Mouse (Mus musculus): ENCODE results near the gene Dnajc6.

Dnajc6 gene

GRCm38 (mm10) chr4:101564746-101565417, 68.4 kb downstream of the Dnajc6 start:
- no peak for DNase-seq (ENCODE audit: inconsistent age in 2 of 2, low spot score in 1 of 2)

DNA sequence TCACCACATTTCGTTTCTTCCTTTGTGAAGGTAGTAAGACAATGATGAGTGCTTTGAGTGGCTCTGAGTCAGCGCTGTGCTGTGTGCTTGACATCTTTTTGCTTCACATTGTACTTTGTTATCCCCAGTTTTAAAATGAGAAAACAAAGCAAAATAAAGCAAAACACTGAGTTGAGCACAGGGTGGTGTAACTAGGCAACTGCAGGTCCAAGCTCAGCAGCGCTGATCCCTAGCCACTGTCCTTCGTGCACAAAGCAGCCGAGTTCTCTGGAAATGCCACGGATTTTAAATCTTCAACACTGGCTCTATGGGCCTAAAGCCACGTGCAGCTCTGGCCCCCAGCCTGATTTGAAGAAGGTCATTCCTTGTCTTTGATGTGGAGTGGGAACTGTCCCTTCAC, 72.6 kb downstream of the Dnajc6 start:
- peak; percentile 11 to 26 for DNase-seq (ENCODE audit: inconsistent age in 2 of 2, low spot score in 1 of 2)

DNA sequence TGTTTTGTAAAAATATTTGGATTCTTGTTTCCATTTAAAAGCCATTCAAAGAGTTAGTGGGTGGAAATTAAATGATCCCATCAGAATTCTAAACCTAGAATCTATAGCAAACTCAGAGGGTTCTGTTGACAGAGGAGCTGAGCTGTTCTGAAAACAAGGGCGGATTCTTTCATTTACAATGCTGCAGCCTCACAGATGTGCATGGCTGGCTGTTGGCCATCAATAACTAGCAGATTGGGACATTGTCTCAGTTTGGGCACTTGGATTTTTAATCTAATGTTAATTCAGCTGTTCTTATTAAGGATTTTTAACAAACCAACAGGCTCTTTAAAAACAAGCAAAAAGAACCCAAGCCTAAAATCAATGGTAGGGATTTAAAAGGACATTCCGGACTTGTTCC, 75.7 kb downstream of the Dnajc6 start:
- DNase-seq (ENCODE audit: inconsistent age in 2 of 2, low spot score in 1 of 2), result no peak

DNA sequence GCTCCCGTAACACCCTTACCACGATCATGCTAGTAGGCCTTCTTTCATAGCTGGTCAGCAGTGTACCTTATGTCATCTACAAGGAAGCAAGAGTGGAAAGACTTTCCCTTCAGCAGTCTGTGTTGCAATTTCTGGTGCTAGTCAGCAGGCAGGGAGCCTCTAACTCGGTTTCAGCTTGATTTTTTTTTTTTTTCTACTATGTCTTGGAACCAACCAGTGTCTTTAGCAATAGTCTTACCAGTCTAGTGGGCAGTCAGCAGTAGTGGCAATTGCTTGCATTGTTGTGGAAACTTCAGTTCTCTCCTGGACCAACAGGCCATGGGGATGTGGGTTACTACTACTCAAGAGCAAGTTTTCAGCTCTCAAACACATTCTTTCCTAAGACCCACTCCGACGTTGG, 78.9 kb downstream of the Dnajc6 start:
- DNase-seq (ENCODE audit: inconsistent age in 2 of 2, low spot score in 1 of 2), result no peak

GRCm38 (mm10) chr4:101578720-101579119, 82.3 kb downstream of the Dnajc6 start:
- DNase-seq (ENCODE audit: inconsistent age in 2 of 2, low spot score in 1 of 2), result no peak

DNA sequence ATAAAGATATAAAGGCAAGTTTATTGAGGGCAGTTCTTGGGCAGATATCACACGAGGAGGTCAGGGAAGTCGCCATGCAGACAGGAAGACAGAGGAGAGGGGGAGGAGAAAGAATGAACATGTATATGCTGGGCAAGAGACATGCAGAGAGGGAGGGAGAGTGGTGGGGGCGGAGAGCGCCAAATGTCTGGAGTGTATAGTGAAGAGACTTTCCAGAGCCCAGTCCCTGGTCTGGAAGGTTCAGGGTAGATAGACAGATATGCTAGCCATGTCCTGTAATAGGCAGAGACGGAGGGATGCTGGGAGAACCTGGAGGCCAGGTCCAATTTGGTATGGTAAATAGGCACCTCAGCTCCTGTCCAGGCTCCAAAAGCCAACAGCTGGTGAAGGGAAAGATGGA, 83.1 kb downstream of the Dnajc6 start:
- DNase-seq (ENCODE audit: inconsistent age in 2 of 2, low spot score in 1 of 2), result no peak

DNA sequence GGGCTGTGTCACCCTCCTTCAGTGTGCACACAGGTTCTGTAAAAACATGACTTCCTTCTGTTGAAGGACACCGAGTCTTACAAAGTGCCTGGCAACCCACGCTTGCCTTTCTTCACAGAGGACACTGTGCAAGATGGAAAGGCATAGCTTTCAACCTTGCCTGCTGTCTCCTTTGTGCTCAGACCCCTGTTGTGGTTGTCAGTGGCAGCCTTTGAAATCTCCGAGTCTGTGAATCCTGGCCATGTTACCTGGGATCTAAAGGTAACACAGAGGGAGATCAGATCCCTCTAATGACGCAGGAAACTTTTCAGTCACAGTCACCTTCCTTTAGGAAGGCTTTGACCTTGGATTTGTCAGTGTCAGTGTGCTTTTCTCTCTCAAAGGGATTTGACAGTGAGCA, 84.7 kb downstream of the Dnajc6 start:
- peak in 1 of 2 experiments; percentile 21 for DNase-seq (ENCODE audit: inconsistent age in 2 of 2, low spot score in 1 of 2)

DNA sequence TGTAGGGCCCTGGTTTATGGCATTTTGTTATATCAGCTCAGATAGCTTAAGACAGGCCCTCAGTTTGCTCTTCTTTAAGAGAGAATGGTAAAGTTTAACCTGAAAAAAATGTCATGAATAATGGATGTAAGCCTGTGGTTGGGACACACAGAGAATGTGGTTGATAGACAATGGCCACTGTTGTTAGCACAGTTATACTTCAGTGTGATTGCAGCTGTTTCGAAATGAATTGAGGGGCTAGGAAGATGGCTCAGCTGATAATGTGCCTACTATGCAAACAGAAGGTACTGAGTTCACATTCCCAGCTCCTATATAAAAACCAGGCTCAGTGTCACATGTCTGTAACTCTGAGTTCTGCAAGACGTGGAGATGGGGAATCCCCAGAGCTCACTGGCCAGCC, 86.4 kb downstream of the Dnajc6 start:
- DNase-seq (ENCODE audit: inconsistent age in 2 of 2, low spot score in 1 of 2), result no peak

- no peak for DNase-seq (ENCODE audit: inconsistent age in 2 of 2, low spot score in 1 of 2)
Measured at GRCm38 (mm10) chr4:101584524-101585454, 88.3 kb downstream of the Dnajc6 start.

DNA sequence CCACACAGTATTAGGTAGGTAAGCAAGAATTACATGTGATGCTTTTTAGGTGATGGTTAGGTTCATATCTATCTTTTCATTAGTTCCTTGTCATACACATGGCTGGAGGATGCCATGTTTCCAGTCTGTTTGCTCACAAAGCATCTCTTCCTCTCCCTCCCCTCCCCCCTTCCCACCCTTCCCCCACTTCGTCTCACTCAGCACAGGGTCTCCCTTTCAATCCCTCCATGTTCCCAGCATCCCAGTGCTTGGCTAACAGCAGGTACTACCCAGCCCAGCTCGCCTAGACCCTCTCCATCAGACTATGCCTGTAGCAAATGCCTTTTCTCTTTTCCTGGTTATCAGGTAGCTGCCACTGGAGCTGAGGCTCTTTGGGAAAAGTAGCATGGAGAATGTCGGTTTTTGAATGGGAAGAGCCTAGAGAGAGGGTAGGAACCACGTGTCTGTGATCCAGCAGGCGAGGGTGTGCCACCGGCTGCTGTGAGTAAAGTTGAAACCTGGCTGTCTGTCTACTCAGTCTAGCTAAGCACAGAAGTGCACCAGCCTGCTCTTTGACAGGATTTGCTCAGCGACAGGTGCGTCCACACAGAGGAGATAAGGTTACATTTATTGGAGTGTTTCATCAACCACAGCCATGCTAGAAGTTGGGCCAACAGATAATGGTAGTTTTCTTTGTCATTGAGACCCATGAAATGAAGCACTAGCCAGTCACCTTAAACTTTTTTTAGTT, 89.2 kb downstream of the Dnajc6 start:
- no peak for DNase-seq (ENCODE audit: inconsistent age in 2 of 2, low spot score in 1 of 2)

DNA sequence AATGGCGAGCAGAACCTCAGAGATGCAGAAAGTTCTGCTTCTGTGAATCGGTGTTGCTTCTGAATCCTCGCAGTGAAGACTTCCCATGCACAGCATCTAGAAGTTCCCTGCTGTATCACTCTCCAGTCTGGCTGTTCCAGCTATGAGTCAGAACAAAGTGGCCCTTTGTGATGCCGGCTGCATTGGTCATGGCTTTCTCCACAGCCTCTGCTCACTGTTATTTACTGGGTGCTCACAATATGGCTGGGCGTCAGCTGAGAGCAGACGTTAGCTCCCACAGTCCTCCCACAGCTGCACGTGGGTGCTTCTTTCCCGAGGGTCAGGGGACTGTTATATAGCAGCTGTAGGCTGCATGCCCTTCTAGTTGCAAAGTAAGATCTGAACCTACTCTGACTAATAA, 92.5 kb downstream of the Dnajc6 start:
- no peak for DNase-seq (ENCODE audit: inconsistent age in 2 of 2, low spot score in 1 of 2)

- no peak for DNase-seq (ENCODE audit: inconsistent age in 2 of 2, low spot score in 1 of 2)
Measured at GRCm38 (mm10) chr4:101589771-101590170, 93.3 kb downstream of the Dnajc6 start.

- no peak for DNase-seq (ENCODE audit: inconsistent age in 2 of 2, low spot score in 1 of 2)
Measured at GRCm38 (mm10) chr4:101591400-101591799, 95.0 kb downstream of the Dnajc6 start.

DNA sequence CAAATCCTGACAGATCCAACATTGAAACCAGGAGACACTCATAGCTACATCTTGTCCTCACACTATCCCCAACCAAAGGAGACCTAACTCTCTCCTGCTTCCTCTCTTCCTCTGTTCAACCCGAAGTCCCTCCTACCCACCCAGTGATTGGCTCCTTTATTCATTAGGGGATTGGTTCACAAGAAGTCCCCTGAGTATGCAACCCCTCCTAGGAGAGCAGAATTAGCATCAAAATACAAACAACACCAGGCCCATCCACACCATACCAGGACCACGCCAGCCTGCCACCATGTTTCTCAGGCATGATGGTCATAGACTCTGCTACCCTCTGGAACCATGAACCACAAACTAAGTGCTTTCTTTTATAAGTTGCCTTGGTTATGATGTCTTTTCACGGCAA, 96.0 kb downstream of the Dnajc6 start:
- DNase-seq (ENCODE audit: inconsistent age in 2 of 2, low spot score in 1 of 2), result no peak

GRCm38 (mm10) chr4:101601758-101602157, 105.3 kb downstream of the Dnajc6 start:
- DNase-seq (ENCODE audit: inconsistent age in 2 of 2, low spot score in 1 of 2), result peak in 1 of 2 experiments; percentile 25

- no peak for DNase-seq (ENCODE audit: inconsistent age in 2 of 2, low spot score in 1 of 2)
Measured at GRCm38 (mm10) chr4:101603635-101604034, 107.2 kb downstream of the Dnajc6 start.

GRCm38 (mm10) chr4:101616520-101616919, 120.1 kb downstream of the Dnajc6 start:
- DNase-seq (ENCODE audit: inconsistent age in 2 of 2, low spot score in 1 of 2), result no peak

- no peak for DNase-seq (ENCODE audit: inconsistent age in 2 of 2, low spot score in 1 of 2)
Measured at GRCm38 (mm10) chr4:101617742-101618141, 121.3 kb downstream of the Dnajc6 start.

DNA sequence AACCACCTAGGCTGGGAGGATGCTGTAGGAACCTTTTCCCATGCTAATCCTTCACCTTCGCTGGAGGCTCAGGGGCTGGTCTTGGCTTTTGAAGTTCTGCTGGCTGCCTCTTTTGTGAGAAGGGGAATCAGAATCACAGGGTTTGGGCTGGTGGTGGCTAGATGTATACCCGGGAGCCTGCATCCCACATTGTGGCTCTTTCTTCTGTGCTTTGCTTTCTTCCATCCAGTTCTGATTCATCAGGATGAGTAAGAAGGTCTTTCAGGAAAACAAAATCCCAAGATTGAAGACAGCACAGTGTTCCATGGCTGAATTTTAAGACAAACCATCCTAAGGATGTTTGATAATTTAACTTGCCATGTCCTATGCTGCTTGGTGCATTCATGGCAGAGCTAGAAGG, 123.8 kb downstream of the Dnajc6 start:
- no peak for DNase-seq (ENCODE audit: inconsistent age in 2 of 2, low spot score in 1 of 2)

- no peak for DNase-seq (ENCODE audit: inconsistent age in 2 of 2, low spot score in 1 of 2)
Measured at GRCm38 (mm10) chr4:101621241-101621640, 124.8 kb downstream of the Dnajc6 start.

DNA sequence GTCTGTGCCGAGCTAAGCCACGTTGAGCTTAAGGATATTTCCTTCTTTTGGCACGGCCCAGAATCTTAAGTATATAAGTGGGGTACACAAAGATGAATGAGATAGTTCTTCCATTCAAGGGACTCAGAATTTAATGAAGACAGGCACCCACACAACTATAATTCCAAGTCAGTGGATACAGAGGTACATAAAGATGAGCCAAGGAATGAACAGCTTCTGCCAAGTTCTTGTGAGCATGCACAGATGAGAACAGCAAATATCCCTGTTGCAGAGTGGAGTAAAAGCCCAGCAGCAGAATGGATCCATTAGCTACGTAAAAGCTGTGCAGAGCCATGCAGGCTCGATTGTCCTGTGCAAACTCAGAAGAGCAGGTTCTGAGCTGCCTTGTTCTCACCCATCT, 128.8 kb downstream of the Dnajc6 start:
- no peak for DNase-seq (ENCODE audit: inconsistent age in 2 of 2, low spot score in 1 of 2)

DNA sequence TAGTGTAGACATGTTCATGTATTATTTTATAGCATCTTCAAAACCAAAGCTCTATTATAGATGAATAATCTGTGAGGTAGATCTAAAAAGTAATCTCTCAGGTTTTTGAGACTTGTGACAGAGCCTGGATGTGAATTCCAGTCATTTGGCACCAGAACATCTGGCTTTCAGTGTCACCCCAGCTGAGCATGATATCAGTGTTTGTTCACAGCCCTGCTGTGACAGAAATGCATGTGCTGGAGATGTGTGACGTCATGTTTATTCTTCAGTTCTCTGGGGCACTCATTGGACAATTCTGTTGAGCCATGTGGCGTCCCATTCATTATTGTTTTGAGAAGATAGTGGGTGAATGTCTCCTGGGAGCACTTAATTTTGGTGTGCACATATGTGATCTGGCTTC, 139.1 kb downstream of the Dnajc6 start:
- DNase-seq (ENCODE audit: inconsistent age in 2 of 2, low spot score in 1 of 2), result no peak

Measured in adrenal gland, adult (tissue).